25 mouse cellular contexts compared by ENCODE assay signal in the genomic region with DNA sequence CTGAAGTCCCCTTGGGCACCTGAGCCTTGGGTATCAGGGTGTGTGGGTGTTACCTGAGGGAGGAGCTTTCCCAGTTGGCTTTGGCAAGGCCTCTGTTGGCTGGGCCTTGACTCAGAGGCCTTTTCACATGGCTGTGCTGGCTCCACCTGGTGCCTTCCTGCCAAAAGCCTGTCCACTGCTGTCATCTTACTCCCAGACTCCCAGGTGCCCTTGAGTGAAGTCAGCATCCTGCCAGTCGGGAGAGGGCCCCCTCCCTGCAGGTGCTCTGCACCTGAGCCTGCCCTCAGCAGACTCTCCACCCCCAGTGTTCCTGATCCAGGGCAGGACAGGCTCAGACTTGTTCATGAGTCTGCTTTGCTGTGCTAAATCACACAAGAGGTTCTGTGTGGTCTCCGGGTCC.
DNase-seq lines count a peak whose midpoint lies in the region; ATAC-seq and TF ChIP-seq lines count a peak whose summit lies in the region.
"Had no signal": no experiment of that assay in that cellular context is flagged by ENCODE, and none has a peak within 500 bp of the region (broad histone marks: within the 10 kb centered on the region; RNA-seq: fewer than 3 reads in every experiment).

No protein-coding gene starts in this region.

- TF ChIP-seq CTCF in liver, adult 2 months (IDR thresholded peaks at IDR 0.05; ENCODE audit: low read depth, low read length), result no peak

- H3K9me3 ChIP-seq in liver, embryonic 12.5 days (replicated peaks), result no peaks in the 10 kb centered on the region
- no peaks in the 10 kb centered on the region for H3K9me3 ChIP-seq in midbrain, embryonic 11.5 days (ENCODE audit: control insufficient read depth, low read length)
- H3K9me3 ChIP-seq in midbrain, embryonic 16.5 days (replicated peaks; ENCODE audit: control insufficient read depth, low read length, poor library complexity, severe bottlenecking), result no peaks in the 10 kb centered on the region
- H3K9me3 ChIP-seq: embryonic facial prominence, embryonic 12.5 days; forebrain, embryonic 15.5 days; hindbrain, embryonic 10.5 days; kidney, embryonic 15.5 days; limb, embryonic 15.5 days; midbrain, embryonic 12.5 days; neural tube, embryonic 12.5 days had no signal

- no peaks in the 10 kb centered on the region for H3K36me3 ChIP-seq in liver, adult 2 months (ENCODE audit: control insufficient read depth, insufficient read depth, low read length)
- H3K36me3 ChIP-seq in liver, embryonic 12.5 days, result no peaks in the 10 kb centered on the region
- no peaks in the 10 kb centered on the region for H3K36me3 ChIP-seq in midbrain, embryonic 11.5 days (ENCODE audit: control insufficient read depth, insufficient read depth, low read length)
- H3K36me3 ChIP-seq in midbrain, embryonic 16.5 days (ENCODE audit: control insufficient read depth, insufficient read depth, low read length), result no peaks in the 10 kb centered on the region
- H3K36me3 ChIP-seq: embryonic facial prominence, embryonic 12.5 days; forebrain, embryonic 15.5 days; hindbrain, embryonic 10.5 days; kidney, embryonic 15.5 days; limb, embryonic 15.5 days; midbrain, embryonic 12.5 days; neural tube, embryonic 12.5 days had no signal

- H3K27me3 ChIP-seq in liver, adult 2 months (ENCODE audit: control insufficient read depth, insufficient read depth, low read length), result no peaks in the 10 kb centered on the region
- H3K27me3 ChIP-seq in liver, embryonic 12.5 days (replicated peaks), result no peaks in the 10 kb centered on the region; the same call in 1 of the 2 replicates
- H3K27me3 ChIP-seq in midbrain, embryonic 11.5 days (ENCODE audit: control insufficient read depth, insufficient read depth, low read length), result no peaks in the 10 kb centered on the region
- H3K27me3 ChIP-seq in midbrain, embryonic 16.5 days (ENCODE audit: control insufficient read depth, insufficient read depth, low read depth, low read length), result no peaks in the 10 kb centered on the region
- H3K27me3 ChIP-seq: embryonic facial prominence, embryonic 12.5 days; forebrain, embryonic 15.5 days; kidney, embryonic 15.5 days; limb, embryonic 15.5 days; midbrain, embryonic 12.5 days; neural tube, embryonic 12.5 days had no signal

- TF ChIP-seq POLR2A in liver, adult 2 months (IDR thresholded peaks at IDR 0.05; ENCODE audit: extremely low read depth, insufficient read depth, low read length), result no peak

- no peak overlapping the region for H3K4me3 ChIP-seq in liver, adult 2 months (ENCODE audit: insufficient read depth, low read depth, low read length)
- H3K4me3 ChIP-seq in liver, embryonic 12.5 days, result no peak overlapping the region
- H3K4me3 ChIP-seq in midbrain, embryonic 11.5 days (ENCODE audit: low read depth, low read length), result no peak overlapping the region
- H3K4me3 ChIP-seq in midbrain, embryonic 16.5 days (ENCODE audit: low read depth, low read length), result no peak overlapping the region
- H3K4me3 ChIP-seq: embryonic facial prominence, embryonic 12.5 days; forebrain, embryonic 15.5 days; hindbrain, embryonic 10.5 days; kidney, embryonic 15.5 days; left cerebral cortex, adult 2 months; limb, embryonic 15.5 days; midbrain, embryonic 12.5 days; neural tube, embryonic 12.5 days had no signal

- WGBS in liver, adult 2 months, result 59% methylated on average over 2 of the region's 2 CpGs
- WGBS in liver, embryonic 12.5 days (ENCODE audit: insufficient replicate concordance), result 68% methylated on average over 2 of the region's 2 CpGs
- 63% methylated on average over 2 of the region's 2 CpGs for WGBS in midbrain, embryonic 11.5 days
- WGBS in midbrain, embryonic 16.5 days, result 68% methylated on average over 2 of the region's 2 CpGs

- no peak overlapping the region for H3K4me2 ChIP-seq in liver, embryonic 12.5 days
- no peak overlapping the region for H3K4me2 ChIP-seq in midbrain, embryonic 11.5 days
- no peak overlapping the region for H3K4me2 ChIP-seq in midbrain, embryonic 16.5 days (ENCODE audit: low read length)
- H3K4me2 ChIP-seq: embryonic facial prominence, embryonic 12.5 days; forebrain, embryonic 15.5 days; heart, embryonic 11.5 days; kidney, embryonic 15.5 days; limb, embryonic 15.5 days; midbrain, embryonic 12.5 days; neural tube, embryonic 12.5 days had no signal

- no peak for ATAC-seq in liver, embryonic 12.5 days
- ATAC-seq in midbrain, embryonic 11.5 days (ENCODE audit: low FRiP score), result no peak
- ATAC-seq in midbrain, embryonic 16.5 days, result no peak
- ATAC-seq: forebrain, embryonic 15.5 days; hindbrain, embryonic 16.5 days; intestine, postnatal 0 days had no signal

- no peaks in the 10 kb centered on the region for H3K79me2 ChIP-seq in liver, adult 2 months (ENCODE audit: control insufficient read depth, insufficient read depth, low read length)

- peak; percentile 26 to 32 for DNase-seq in cerebellum, postnatal 10 days
- no peak for DNase-seq in cerebellum, adult 11 months
- peak; percentile 24 for DNase-seq in liver, adult 2 months (ENCODE audit: extremely low read depth, low read depth, low spot score)
- peak; percentile 17 for DNase-seq in midbrain, embryonic 11.5 days (ENCODE audit: low spot score, missing footprints)
- DNase-seq in neural tube, embryonic 10.5 days (ENCODE audit: extremely low spot score, low spot score), result no peak
- DNase-seq in layer of hippocampus, adult 11-12 months (ENCODE audit: low spot score), result no peak
- DNase-seq: cerebellum, adult 9-10 months; gastrocnemius, postnatal 10 days; kidney, postnatal 4 days; right cerebral cortex, postnatal 14 days; thymus, adult 18-20 months; thymus, postnatal 36 days had no signal

- peaks cover 5% of the 10 kb centered on the region; the same call in 1 of the 2 replicates for H3K4me1 ChIP-seq in liver, adult 2 months (ENCODE audit: control insufficient read depth, insufficient read depth, low read length)
- no peaks in the 10 kb centered on the region for H3K4me1 ChIP-seq in liver, embryonic 12.5 days
- H3K4me1 ChIP-seq in midbrain, embryonic 11.5 days (ENCODE audit: control insufficient read depth, insufficient read depth, low read length), result no peaks in the 10 kb centered on the region; the same call in 1 of the 2 replicates
- H3K4me1 ChIP-seq in midbrain, embryonic 16.5 days (ENCODE audit: control insufficient read depth, insufficient read depth, low read length), result no peaks in the 10 kb centered on the region
- H3K4me1 ChIP-seq: forebrain, embryonic 15.5 days; limb, embryonic 15.5 days; neural tube, embryonic 12.5 days had no signal

- H3K27ac ChIP-seq in liver, adult 2 months (replicated peaks; ENCODE audit: insufficient read depth, low read depth, low read length), result no peak overlapping the region
- H3K27ac ChIP-seq in liver, embryonic 12.5 days, result no peak overlapping the region
- no peak overlapping the region for H3K27ac ChIP-seq in midbrain, embryonic 11.5 days (ENCODE audit: low read depth, low read length)
- H3K27ac ChIP-seq in midbrain, embryonic 16.5 days (ENCODE audit: low read length), result no peak overlapping the region
- H3K27ac ChIP-seq: embryonic facial prominence, embryonic 12.5 days; forebrain, embryonic 15.5 days; hindbrain, embryonic 10.5 days; kidney, embryonic 15.5 days; left cerebral cortex, adult 2 months; limb, embryonic 15.5 days; midbrain, embryonic 12.5 days; neural tube, embryonic 12.5 days had no signal

- no peak overlapping the region for H3K9ac ChIP-seq in liver, adult 2 months (ENCODE audit: low read depth, low read length)
- no peak overlapping the region for H3K9ac ChIP-seq in liver, embryonic 12.5 days
- H3K9ac ChIP-seq in midbrain, embryonic 11.5 days (ENCODE audit: low read length), result no peak overlapping the region
- H3K9ac ChIP-seq in midbrain, embryonic 16.5 days (ENCODE audit: low read depth, low read length), result no peak overlapping the region
- H3K9ac ChIP-seq: embryonic facial prominence, embryonic 12.5 days; forebrain, embryonic 15.5 days; kidney, embryonic 15.5 days; limb, embryonic 15.5 days; midbrain, embryonic 12.5 days; neural tube, embryonic 12.5 days had no signal

Comparison
In these comparisons a context has a peak if more than half of its experiments do, and no peak if none do; other contexts are left out.
1. DNase-seq: peak in cerebellum, postnatal 10 days (2 of 2), liver, adult 2 months (single experiment) and midbrain, embryonic 11.5 days (single experiment); none in cerebellum, adult 11 months (single experiment), neural tube, embryonic 10.5 days (single experiment) and layer of hippocampus, adult 11-12 months (single experiment).